Mouse (Mus musculus) olfactory bulb, adult 2 months (tissue): ENCODE measurements around the gene Parp3. TPM values are rescaled to one million over a fixed set of nuclear protein-coding genes. Genes with fewer than 3 reads are reported as not detected.

Experiments
- H3K27ac ChIP-seq: fragments of 200-500 bp; 2 replicates; pipeline ENCODE4 v1.5.1; 2012; ENCODE audit warnings: low read depth, low read length; ENCODE audit not compliant: insufficient read depth
- H3K4me1 ChIP-seq: fragments of 200-500 bp; 2 replicates; pipeline ENCODE4 v1.6.1; 2012; ENCODE audit warnings: low read length; ENCODE audit not compliant: control insufficient read depth, insufficient read depth
- H3K4me3 ChIP-seq: fragments of 200-500 bp; 2 replicates; pipeline ENCODE4 v1.5.1; 2012; ENCODE audit warnings: mild to moderate bottlenecking, low read depth, low read length, moderate library complexity; ENCODE audit not compliant: insufficient read depth
- CTCF ChIP-seq: fragments of 200-500 bp; IDR thresholded peaks from 2 replicates; pipeline ENCODE4 v1.5.1; 2012; ENCODE audit warnings: low read depth, mild to moderate bottlenecking, low read length, moderate library complexity; ENCODE audit not compliant: insufficient read depth
- POLR2A ChIP-seq: fragments of 200-500 bp; IDR thresholded peaks from 2 replicates; pipeline ENCODE4 v1.6.1; 2012; ENCODE audit warnings: mild to moderate bottlenecking, low read depth, low read length, moderate library complexity; ENCODE audit not compliant: insufficient read depth
- WGBS: fragments of 180-500 bp; shearing (Covaris S2); methylation state at CpG from one replicate; pipeline ENCODE4 v1.1.7; 2018; 5-methylcytosine and 5-hydroxymethylcytosine counted together
- polyA plus RNA-seq: library from polyadenylated mRNA; stranded (reverse); fragments of >200 nt; gene quantifications from 2 replicates; pipeline ENCODE4 v1.2.4, GENCODE M21; 2012; ENCODE audit warnings: low replicate concordance; ENCODE audit not compliant: missing spikeins, insufficient read depth, insufficient read length

The Parp3 gene
- polyA plus RNA-seq, 1 experiment = not detected

GRCm38 (mm10) chr9:106485076-106485475 is 8.3 kb upstream of the Parp3 start:
- 74% methylated on average over 10 of the region's 10 CpGs for WGBS
- TF ChIP-seq POLR2A = no peak
- TF ChIP-seq CTCF = no peak
- Histone ChIP-seq H3K27ac (no peak overlapping the region), H3K4me1 (0 out of 2 replicates have a peak, but pooled peaks cover 2% of the 10 kb centered on the region), H3K4me3 (no peak overlapping the region)

DNA sequence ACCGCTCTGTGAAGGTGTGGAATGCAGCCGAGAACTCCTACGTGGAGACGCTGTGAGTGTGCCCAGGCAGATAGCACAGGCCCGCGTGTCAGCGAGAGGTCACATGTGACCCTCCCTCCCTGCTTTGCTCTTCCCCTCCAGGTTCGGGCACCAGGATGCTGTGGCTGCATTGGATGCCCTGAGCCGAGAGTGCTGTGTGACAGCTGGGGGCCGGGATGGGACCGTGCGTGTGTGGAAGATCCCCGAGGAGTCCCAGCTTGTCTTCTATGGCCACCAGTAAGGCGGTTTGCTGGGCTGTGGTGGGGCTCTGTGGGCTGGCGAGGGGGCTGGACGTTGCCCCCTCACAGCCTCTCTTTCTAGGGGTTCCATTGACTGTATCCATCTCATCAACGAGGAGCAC is 6.9 kb upstream of the Parp3 start:
- 95% methylated on average over 17 of the region's 17 CpGs for WGBS
- no peak overlapping the region for H3K4me3 ChIP-seq

DNA sequence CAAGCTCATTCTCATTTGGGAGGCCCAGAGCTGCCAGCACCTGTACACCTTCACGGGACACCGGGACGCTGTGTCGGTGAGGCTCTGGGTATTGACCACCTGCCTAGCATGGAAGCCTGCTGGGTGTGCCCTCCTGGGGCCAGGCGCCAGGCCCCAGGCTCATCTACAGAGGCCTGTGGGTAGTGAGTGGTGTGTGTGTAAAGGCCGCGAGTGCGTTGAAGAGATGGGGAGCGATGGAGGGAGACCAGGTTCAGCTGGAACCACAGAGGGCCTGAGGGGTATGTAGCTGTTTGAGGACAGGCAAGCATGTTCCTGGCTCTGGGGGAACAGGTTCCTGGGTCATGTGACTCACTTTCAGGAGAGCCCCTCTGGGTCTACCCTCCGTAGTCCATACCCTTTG is 6.4 kb upstream of the Parp3 start:
- no peak overlapping the region for H3K27ac ChIP-seq
- 98% methylated on average over 10 of the region's 10 CpGs for WGBS
- peaks cover 4% of the 10 kb centered on the region; the same call in 1 of the 2 replicates for H3K4me1 ChIP-seq
- H3K4me3 ChIP-seq = no peak overlapping the region
- no peak for TF ChIP-seq POLR2A
- TF ChIP-seq CTCF = no peak

More for the DNA sequence above, 6.9 kb upstream of the Parp3 start:
- TF ChIP-seq POLR2A = no peak
- no peak for TF ChIP-seq CTCF
- Histone ChIP-seq H3K27ac (no peak overlapping the region), H3K4me1 (0 out of 2 replicates have a peak, but pooled peaks cover 2% of the 10 kb centered on the region)

DNA sequence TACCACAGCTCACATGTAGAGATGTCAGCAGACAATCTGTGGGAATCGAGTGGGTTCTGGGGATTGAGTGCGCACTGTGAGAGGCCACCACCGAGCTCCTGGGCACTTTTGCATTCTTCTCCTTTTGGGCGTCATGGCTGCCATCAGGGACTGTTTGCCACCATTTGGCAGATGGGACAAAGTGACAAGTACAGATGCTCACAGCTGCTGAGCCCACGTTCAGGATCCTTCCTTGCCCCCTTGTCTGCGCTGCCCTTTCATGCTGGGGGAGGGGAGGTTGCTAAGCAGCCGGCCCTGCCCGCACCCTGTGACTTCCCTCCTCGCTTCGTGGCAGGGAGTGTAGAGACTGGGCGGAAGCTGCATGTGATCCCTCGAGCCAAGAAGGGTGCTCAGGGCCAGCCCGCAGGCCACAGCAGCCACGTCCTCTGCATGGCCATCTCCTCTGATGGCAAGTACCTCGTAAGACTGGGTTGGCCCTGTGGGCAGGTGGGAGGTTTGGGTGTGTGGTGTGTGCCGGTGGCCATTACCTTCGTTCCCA is 5.9 kb upstream of the Parp3 start:
- TF ChIP-seq POLR2A (no peak), CTCF (no peak)
- Histone ChIP-seq H3K27ac (no peak overlapping the region), H3K4me1 (peaks cover 6% of the 10 kb centered on the region; the same call in 1 of the 2 replicates), H3K4me3 (no peak overlapping the region)
- WGBS = 86% methylated on average over 17 of the region's 17 CpGs

DNA sequence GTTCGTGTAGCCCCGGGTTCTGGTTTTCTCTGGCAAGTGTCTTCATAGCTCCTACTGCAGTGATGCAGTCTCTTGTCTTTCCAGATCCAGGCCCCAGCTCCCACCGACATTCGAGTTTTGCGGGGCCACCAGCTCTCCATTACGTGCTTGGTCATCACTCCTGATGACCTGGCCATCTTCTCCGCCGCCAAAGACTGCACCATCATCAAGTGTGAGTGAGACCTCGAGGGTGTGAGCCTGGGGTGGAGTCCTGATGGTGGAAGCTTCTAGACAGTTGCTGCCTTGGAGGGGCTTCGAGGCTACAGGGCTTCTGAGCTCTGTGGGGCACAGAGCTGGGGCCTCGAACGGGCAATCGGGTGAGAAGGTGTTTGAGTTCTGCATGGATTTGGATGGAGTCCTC is 4.9 kb upstream of the Parp3 start:
- Histone ChIP-seq H3K4me1 (peaks cover 7% of the 10 kb centered on the region), H3K27ac (no peak overlapping the region), H3K4me3 (no peak overlapping the region)
- TF ChIP-seq POLR2A (no peak), CTCF (no peak)
- WGBS = 92% methylated on average over 13 of the region's 13 CpGs

- Histone ChIP-seq H3K27ac (no peak overlapping the region), H3K4me1 (peaks cover 13% of the 10 kb centered on the region), H3K4me3 (no peak overlapping the region)
- WGBS = 95% methylated on average over 15 of the region's 15 CpGs
- TF ChIP-seq POLR2A (no peak), CTCF (no peak)
These were observed 4.3 kb upstream of the Parp3 start for GRCm38 (mm10) chr9:106481075-106481474.

- Histone ChIP-seq H3K4me3 (no peak overlapping the region), H3K27ac (no peak overlapping the region), H3K4me1 (peaks cover 18% of the 10 kb centered on the region)
- no peak for TF ChIP-seq CTCF
- no peak for TF ChIP-seq POLR2A
- 94% methylated on average over 7 of the region's 7 CpGs for WGBS
These were observed 3.8 kb upstream of the Parp3 start for GRCm38 (mm10) chr9:106480541-106480940.

GRCm38 (mm10) chr9:106478101-106478500 is 1.4 kb upstream of the Parp3 start:
- TF ChIP-seq CTCF (no peak), POLR2A (no peak)
- WGBS = 81% methylated on average over 9 of the region's 9 CpGs
- H3K4me3 ChIP-seq = peak overlapping the region; percentile 56
- peaks cover 30% of the 10 kb centered on the region for H3K4me1 ChIP-seq
- H3K27ac ChIP-seq = no peak overlapping the region

- TF ChIP-seq POLR2A = no peak
- no peak for TF ChIP-seq CTCF
- WGBS = 3% methylated on average over 16 of the region's 16 CpGs
- no peak overlapping the region for H3K27ac ChIP-seq
- H3K4me3 ChIP-seq = peak overlapping the region; percentile 56
- peaks cover 31% of the 10 kb centered on the region for H3K4me1 ChIP-seq
These were observed 900 bp upstream of the Parp3 start for GRCm38 (mm10) chr9:106477649-106478048.

- Histone ChIP-seq H3K27ac (no peak overlapping the region), H3K4me1 (peaks cover 43% of the 10 kb centered on the region), H3K4me3 (no peak overlapping the region)
- TF ChIP-seq CTCF (no peak), POLR2A (no peak)
- 21% methylated on average over 16 of the region's 16 CpGs for WGBS
These were observed 486 bp downstream of the Parp3 start for GRCm38 (mm10) chr9:106476002-106476923.
